Mouse (Mus musculus) ES-CJ7 (cell line): Measurements from ENCODE around the gene Foxs1.

Experiments used
- DNase-seq: peaks from one replicate; pipeline ENCODE4 v3.0.0; 2011; ENCODE audit warnings: low read depth, low spot score

Gene Foxs1

DNA sequence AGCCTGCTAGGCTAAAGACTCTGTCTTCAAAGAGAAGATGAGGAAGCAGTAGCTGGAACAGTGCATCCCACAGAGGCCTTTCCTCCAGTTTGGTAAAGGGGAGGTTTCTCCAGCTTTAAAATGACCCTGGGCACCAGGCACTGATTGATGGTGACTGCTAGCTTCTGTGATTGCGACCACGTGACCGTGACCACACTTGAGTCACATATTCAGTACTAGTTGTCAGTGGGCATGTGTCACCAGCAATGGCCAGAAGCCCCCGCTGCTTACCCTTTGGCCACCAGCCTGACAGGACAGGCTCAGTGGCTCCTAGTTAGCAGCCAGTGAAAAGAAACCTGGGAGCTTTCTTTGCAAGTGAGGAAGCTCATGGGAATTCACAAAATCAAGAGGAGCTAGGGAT lies 29.4 kb downstream of the Foxs1 start:
- no peak for DNase-seq

DNA sequence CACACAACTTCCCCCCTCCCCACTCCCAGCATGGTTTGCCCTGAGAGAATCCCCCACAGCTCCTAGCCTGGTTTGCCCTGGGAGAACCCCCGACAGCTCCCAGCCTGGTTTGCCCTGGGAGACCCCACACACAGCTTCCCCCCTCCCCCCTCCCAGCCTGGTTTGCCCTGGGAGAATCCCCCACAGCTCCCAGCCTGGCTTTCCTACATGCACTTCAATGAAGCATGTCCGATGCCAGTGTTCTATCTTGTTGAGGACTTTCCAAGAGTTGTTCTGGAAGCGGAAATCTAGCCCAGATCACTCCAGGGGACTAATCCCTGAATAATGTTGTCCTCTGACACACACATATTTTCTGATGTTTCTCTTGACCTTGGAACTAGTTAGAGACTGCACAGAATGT lies 30.4 kb downstream of the Foxs1 start:
- no peak for DNase-seq

DNA sequence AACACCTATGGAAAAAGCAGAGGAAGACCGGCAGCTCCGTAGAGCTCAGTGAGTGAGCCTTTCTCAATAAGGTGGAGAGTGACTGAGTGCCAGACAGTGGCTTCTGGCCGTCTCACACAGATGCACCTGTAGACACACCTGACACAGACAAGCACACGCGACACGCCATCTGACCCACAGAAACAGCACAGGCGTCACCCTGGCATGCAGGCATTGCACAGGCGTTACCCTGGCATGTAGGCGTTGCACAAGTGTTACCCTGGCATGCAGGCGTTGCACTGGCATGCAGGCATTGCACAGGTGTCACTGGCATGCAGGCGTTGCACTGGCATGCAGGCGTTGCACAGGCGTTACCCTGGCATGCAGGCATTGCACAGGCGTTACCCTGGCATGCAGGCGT lies 31.7 kb downstream of the Foxs1 start:
- DNase-seq: no peak

DNA sequence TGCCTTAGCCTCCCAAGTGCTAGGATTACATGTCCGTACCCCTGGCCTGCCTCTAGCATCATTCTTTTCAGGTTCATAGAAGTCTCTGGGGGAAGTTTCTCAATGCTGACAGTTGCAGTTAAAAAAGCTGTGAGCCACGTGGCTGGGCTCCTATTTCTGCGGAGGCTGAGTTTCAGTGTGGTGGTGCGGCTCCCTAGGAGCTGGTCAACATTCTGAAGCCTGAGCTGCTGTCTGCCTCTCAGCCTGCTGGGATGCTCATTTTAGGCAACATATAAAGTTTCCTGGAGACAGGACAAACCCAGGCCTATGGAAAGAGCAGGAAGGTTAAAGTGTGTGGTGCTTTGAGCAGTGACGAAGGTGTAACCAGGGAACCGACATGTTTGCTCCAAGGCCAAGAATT lies 34.0 kb downstream of the Foxs1 start:
- DNase-seq: no peak

DNA sequence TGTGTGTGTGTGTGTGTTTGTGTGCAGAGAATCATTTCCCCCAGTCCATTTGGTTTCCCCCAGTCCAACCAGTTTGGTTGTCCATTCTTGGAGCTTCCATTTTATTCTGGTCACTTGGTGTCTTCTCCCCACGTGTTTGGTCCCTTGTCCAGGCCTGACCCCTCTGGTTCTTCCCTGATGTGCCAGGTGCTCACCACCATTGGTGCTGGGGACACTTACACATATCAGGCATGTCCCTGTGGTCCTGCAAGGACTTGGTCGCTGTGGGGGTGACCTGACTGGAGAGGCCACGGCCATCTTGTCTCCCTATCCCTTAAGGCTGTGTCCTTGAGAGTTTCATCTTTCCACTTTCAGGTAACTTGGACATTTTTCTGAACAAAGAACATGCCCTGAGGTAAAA lies 36.1 kb downstream of the Foxs1 start:
- no peak for DNase-seq

GRCm38 (mm10) chr2:152895834-152896233 lies 37.2 kb downstream of the Foxs1 start:
- no peak for DNase-seq

DNA sequence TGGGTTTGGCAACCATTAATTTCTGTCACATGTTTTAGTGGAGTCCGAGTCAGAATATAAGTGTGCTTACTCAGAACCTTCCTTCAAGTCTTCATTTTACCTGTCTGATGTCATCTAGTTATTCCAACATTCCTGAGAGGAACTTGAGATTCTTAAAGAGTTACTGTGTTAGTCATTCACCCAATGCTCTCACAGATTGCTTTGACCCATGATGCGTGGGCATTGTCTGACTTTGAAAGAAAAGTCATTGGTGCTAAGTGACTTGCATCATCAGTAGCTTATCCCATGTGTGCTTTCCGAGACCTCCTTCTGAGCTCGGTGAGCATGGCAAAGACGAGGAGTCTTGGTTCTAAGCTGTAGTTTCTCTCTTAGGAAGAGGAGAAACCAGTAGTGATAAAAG lies 44.2 kb downstream of the Foxs1 start:
- no peak for DNase-seq

DNA sequence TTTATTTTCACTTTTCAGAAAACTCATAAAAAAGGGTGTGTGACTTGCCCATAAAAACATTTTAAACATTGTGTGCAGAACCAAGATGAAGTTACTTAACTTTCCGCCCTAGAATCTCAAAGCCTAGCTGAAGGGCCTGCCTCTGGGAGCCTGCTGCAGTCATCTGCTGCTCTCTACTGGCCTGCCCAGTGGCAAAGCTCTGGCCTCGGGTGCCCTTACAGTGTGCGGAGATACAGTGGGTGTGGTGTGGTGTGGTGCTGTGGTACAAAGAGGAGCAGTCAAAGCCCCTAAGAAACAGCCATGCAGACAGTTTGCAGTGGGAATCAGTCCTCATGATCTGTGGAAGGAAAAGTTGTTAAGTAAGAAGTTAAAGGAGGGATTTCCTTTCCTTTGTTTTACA lies 45.8 kb downstream of the Foxs1 start:
- DNase-seq: no peak

DNA sequence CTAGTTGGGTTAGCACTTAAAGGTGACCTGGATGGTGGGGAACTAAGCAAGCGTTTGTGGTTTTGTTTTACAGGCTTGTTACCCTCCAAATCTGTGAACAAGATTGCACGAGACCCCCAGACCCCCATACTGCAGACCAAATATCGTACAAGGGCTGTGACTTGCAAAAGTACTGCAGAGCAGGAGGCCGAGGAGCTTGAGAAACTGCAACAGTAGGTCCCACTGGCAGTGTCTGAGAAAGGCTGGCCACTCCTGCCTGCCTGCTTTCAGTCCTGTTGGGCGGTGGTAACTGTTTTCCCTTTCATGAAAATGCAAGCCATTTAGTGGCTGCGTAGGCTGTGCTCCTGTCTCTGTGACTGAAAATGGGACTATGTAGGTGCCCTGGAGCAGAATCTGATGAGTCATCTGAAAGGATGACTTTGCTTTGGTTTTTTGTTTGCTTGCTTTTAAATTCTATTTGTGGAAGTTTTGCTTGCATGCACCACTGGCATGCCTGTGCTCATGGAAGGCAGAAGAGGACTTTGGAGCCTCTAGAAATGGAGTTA lies 48.8 kb downstream of the Foxs1 start:
- peak; percentile 20 for DNase-seq
